Mouse (Mus musculus): ENCODE data around the gene Mvb12b. TPM values are rescaled to one million over a fixed set of nuclear protein-coding genes. Genes with fewer than 3 reads are reported as not detected.

Gene Mvb12b
- polyA plus RNA-seq, 1 experiment: 79.3 TPM

DNA sequence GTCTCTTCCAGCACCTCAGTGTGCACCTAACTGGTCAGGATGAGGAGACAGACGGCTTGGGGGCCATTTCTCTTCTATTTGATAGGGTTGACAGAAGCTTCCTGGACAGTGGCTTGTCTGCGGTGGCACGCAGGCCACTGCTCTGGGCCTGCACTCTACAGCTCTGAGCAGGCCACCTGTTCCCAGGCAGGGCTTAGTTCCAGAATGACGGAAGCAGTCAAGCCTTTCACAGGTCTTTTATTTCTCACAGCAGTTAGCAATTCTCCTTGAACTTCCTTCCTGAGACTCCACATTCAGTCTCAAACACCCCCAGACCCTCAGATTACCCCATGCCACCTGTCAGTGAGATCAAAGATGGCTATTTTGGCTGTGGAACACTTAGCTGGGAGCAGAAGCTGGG lies 109.3 kb downstream of the Mvb12b start:
- Histone ChIP-seq H3K4me3 (ENCODE audit: control insufficient read depth, insufficient read depth, low read length) (no peak overlapping the region), H3K27me3 (ENCODE audit: control insufficient read depth, insufficient read depth, low read length) (no peaks in the 10 kb centered on the region), H3K4me1 (replicated peaks; ENCODE audit: control insufficient read depth, insufficient read depth, low read length) (peaks cover 16% of the 10 kb centered on the region; the same call in 1 of the 2 replicates), H3K27ac (ENCODE audit: control insufficient read depth, insufficient read depth, low read length) (no peak overlapping the region), H3K36me3 (ENCODE audit: control insufficient read depth, insufficient read depth, low read length) (no peaks in the 10 kb centered on the region)
- TF ChIP-seq CTCF (IDR thresholded peaks at IDR 0.05; ENCODE audit: borderline replicate concordance, control insufficient read depth, extremely low read depth, insufficient read depth, low read length, poor library complexity) (no peak), POLR2A (IDR thresholded peaks at IDR 0.05; ENCODE audit: control insufficient read depth, extremely low read depth, insufficient read depth, low read length, poor library complexity) (no peak)
- WGBS: 94% methylated on average over 4 of the region's 4 CpGs
- DNase-seq: no peak

DNA sequence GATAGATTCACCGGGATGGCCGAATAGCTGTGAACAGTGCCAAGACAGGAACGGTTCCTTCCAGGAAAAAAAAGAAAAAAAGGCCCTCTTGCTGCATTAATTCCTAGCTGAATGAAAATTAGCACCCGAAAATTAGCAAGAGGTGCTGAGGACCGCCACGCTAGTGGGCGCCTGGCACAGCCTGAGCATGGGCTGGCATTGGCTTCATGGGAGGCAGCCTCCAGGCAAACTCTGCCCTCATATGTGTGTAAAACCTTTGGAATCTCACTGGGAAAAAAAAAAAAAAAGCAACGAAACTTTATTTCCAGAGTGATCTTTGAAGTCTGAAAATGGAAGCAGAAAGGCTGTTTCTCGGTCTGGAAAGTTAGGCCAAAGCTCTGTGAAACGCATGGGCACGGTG lies 110.7 kb downstream of the Mvb12b start:
- no peak for TF ChIP-seq CTCF (IDR thresholded peaks at IDR 0.05; ENCODE audit: borderline replicate concordance, control insufficient read depth, extremely low read depth, insufficient read depth, low read length, poor library complexity)
- no peak for TF ChIP-seq POLR2A (IDR thresholded peaks at IDR 0.05; ENCODE audit: control insufficient read depth, extremely low read depth, insufficient read depth, low read length, poor library complexity)
- H3K4me1 ChIP-seq (replicated peaks; ENCODE audit: control insufficient read depth, insufficient read depth, low read length): peaks cover 21% of the 10 kb centered on the region
- H3K27me3 ChIP-seq (ENCODE audit: control insufficient read depth, insufficient read depth, low read length): no peaks in the 10 kb centered on the region
- H3K36me3 ChIP-seq (ENCODE audit: control insufficient read depth, insufficient read depth, low read length): no peaks in the 10 kb centered on the region
- H3K27ac ChIP-seq (ENCODE audit: control insufficient read depth, insufficient read depth, low read length): no peak overlapping the region
- WGBS: 96% methylated on average over 11 of the region's 11 CpGs
- no peak overlapping the region for H3K4me3 ChIP-seq (ENCODE audit: control insufficient read depth, insufficient read depth, low read length)
- no peak for DNase-seq

DNA sequence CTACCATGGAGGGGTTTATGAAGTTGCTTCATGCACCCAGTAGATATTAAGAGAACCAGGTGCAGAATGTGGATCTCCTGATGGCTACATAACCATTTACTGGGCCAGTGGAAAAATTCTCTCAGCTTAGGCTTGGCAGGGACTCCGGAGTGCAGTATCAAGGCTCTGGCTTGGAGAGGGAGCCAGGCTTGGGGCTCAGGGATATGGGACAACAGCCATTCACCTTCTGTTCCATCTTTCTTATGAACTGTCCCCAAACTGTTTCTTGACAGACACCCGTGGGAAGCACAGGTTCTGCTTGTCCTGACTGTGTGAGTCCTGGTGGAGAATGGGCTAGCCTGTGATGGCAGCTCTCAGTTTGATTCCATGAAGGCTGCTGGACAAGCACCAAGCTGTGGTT lies 112.9 kb downstream of the Mvb12b start:
- WGBS: 95% methylated on average over 2 of the region's 2 CpGs
- Histone ChIP-seq H3K4me3 (ENCODE audit: control insufficient read depth, insufficient read depth, low read length) (no peak overlapping the region), H3K36me3 (ENCODE audit: control insufficient read depth, insufficient read depth, low read length) (no peaks in the 10 kb centered on the region), H3K27me3 (ENCODE audit: control insufficient read depth, insufficient read depth, low read length) (no peaks in the 10 kb centered on the region), H3K4me1 (replicated peaks; ENCODE audit: control insufficient read depth, insufficient read depth, low read length) (peaks cover 20% of the 10 kb centered on the region), H3K27ac (ENCODE audit: control insufficient read depth, insufficient read depth, low read length) (no peak overlapping the region)
- DNase-seq: no peak
- TF ChIP-seq POLR2A (IDR thresholded peaks at IDR 0.05; ENCODE audit: control insufficient read depth, extremely low read depth, insufficient read depth, low read length, poor library complexity): no peak
- no peak for TF ChIP-seq CTCF (IDR thresholded peaks at IDR 0.05; ENCODE audit: borderline replicate concordance, control insufficient read depth, extremely low read depth, insufficient read depth, low read length, poor library complexity)

DNA sequence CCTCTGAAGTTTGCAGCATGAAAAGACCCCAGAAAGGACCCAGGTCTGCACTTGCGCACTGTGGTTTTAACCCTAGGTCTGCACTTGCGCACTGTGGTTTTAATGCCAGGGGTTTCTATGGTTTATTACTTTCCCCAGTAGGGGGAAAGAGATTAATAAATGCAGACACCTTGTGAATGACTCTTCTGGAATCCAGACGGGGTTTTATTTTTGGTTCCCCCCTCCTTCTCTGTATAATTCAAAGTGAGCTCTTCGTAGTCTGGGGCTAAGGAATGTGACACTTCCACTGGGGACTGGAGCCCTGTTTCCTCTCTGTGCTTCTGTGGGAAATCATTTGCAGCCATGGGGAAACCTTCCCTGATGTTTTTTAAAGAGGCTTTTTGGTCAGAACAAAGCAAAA lies 113.6 kb downstream of the Mvb12b start:
- WGBS: 71% methylated on average over 4 of the region's 4 CpGs
- H3K4me3 ChIP-seq (ENCODE audit: control insufficient read depth, insufficient read depth, low read length): no peak overlapping the region
- no peak for TF ChIP-seq POLR2A (IDR thresholded peaks at IDR 0.05; ENCODE audit: control insufficient read depth, extremely low read depth, insufficient read depth, low read length, poor library complexity)
- TF ChIP-seq CTCF (IDR thresholded peaks at IDR 0.05; ENCODE audit: borderline replicate concordance, control insufficient read depth, extremely low read depth, insufficient read depth, low read length, poor library complexity): no peak
- H3K4me1 ChIP-seq (replicated peaks; ENCODE audit: control insufficient read depth, insufficient read depth, low read length): peaks cover 20% of the 10 kb centered on the region
- no peak overlapping the region for H3K27ac ChIP-seq (ENCODE audit: control insufficient read depth, insufficient read depth, low read length)
- no peak for DNase-seq
- H3K36me3 ChIP-seq (ENCODE audit: control insufficient read depth, insufficient read depth, low read length): no peaks in the 10 kb centered on the region
- H3K27me3 ChIP-seq (ENCODE audit: control insufficient read depth, insufficient read depth, low read length): no peaks in the 10 kb centered on the region

DNA sequence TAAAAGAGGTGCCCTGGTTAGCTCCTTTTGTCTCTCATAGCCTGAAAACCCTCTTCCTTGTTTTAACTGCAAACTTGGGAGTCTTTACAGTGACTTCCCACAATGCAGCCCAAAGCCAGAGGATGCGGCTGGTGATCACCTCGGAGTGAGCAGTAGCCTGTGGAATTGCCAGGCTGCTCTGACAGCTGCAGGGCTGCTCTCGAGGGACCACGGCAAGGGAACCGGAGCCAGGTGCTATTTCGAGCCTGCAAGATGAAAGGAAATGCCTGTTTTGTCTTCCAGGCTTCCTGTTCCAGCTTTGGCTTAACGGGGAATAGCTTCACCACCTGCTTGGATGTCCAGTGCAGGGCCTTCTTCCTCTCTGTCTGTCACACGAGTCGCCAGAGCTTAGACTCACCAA lies 115.3 kb downstream of the Mvb12b start:
- no peak for TF ChIP-seq POLR2A (IDR thresholded peaks at IDR 0.05; ENCODE audit: control insufficient read depth, extremely low read depth, insufficient read depth, low read length, poor library complexity)
- no peak for TF ChIP-seq CTCF (IDR thresholded peaks at IDR 0.05; ENCODE audit: borderline replicate concordance, control insufficient read depth, extremely low read depth, insufficient read depth, low read length, poor library complexity)
- H3K36me3 ChIP-seq (ENCODE audit: control insufficient read depth, insufficient read depth, low read length): no peaks in the 10 kb centered on the region
- no peak overlapping the region for H3K4me3 ChIP-seq (ENCODE audit: control insufficient read depth, insufficient read depth, low read length)
- 86% methylated on average over 9 of the region's 9 CpGs for WGBS
- no peak overlapping the region for H3K27ac ChIP-seq (ENCODE audit: control insufficient read depth, insufficient read depth, low read length)
- DNase-seq: no peak
- H3K4me1 ChIP-seq (replicated peaks; ENCODE audit: control insufficient read depth, insufficient read depth, low read length): peaks cover 20% of the 10 kb centered on the region
- H3K27me3 ChIP-seq (ENCODE audit: control insufficient read depth, insufficient read depth, low read length): no peaks in the 10 kb centered on the region

DNA sequence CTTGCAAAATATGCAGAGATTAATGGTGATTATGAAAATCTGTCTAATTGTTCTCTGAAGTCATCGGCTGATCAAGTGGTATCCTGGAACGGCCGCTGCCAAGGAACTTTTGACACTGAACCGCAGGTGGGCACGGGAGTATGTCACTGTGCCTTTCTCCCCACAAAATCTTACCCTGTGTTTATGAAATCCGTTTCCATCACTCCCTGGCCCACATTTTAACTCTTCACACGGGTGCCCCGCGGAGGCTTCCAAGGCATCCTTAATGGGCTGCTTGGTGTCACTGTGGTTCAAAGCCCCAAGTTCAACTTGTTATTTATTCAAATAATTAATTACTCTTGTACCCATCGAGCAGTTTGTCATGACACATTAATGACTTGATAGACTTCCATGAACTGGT lies 116.4 kb downstream of the Mvb12b start:
- Histone ChIP-seq H3K36me3 (ENCODE audit: control insufficient read depth, insufficient read depth, low read length) (no peaks in the 10 kb centered on the region), H3K4me1 (replicated peaks; ENCODE audit: control insufficient read depth, insufficient read depth, low read length) (peaks cover 20% of the 10 kb centered on the region), H3K27me3 (ENCODE audit: control insufficient read depth, insufficient read depth, low read length) (no peaks in the 10 kb centered on the region), H3K27ac (ENCODE audit: control insufficient read depth, insufficient read depth, low read length) (no peak overlapping the region), H3K4me3 (ENCODE audit: control insufficient read depth, insufficient read depth, low read length) (no peak overlapping the region)
- 98% methylated on average over 10 of the region's 10 CpGs for WGBS
- no peak for TF ChIP-seq CTCF (IDR thresholded peaks at IDR 0.05; ENCODE audit: borderline replicate concordance, control insufficient read depth, extremely low read depth, insufficient read depth, low read length, poor library complexity)
- TF ChIP-seq POLR2A (IDR thresholded peaks at IDR 0.05; ENCODE audit: control insufficient read depth, extremely low read depth, insufficient read depth, low read length, poor library complexity): no peak
- DNase-seq: no peak

DNA sequence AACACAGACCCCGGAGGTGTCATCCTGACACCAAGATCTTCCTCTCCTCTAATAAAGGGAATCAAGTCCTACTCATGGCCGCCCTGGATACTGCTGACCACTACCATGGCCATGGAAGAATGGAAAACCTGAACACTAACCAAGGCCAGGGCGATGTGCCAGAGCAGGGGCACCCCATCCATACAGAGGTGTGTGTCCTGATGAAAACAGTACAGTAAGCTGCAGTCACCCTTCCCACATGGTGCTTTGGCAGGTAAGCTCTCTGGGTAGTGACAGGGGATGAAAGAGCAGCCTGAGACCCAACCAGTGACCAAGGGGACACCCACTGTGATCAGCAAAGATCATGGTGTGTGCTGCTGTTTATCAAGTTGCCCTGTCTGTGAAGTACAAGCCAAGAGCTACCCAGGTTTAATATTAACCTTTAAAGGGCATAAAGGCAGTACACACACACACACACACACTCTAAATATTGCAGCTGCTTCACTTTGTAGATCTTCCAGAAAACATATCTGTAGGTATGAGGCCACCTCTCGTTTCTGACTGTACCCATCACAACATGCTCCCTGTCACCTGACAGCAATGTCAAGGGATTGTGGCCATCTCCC lies 117.1 kb downstream of the Mvb12b start:
- Histone ChIP-seq H3K27ac (ENCODE audit: control insufficient read depth, insufficient read depth, low read length) (no peak overlapping the region), H3K4me3 (ENCODE audit: control insufficient read depth, insufficient read depth, low read length) (no peak overlapping the region), H3K36me3 (ENCODE audit: control insufficient read depth, insufficient read depth, low read length) (no peaks in the 10 kb centered on the region), H3K27me3 (ENCODE audit: control insufficient read depth, insufficient read depth, low read length) (no peaks in the 10 kb centered on the region), H3K4me1 (replicated peaks; ENCODE audit: control insufficient read depth, insufficient read depth, low read length) (peaks cover 16% of the 10 kb centered on the region)
- DNase-seq: no peak
- TF ChIP-seq CTCF (IDR thresholded peaks at IDR 0.05; ENCODE audit: borderline replicate concordance, control insufficient read depth, extremely low read depth, insufficient read depth, low read length, poor library complexity) (no peak), POLR2A (IDR thresholded peaks at IDR 0.05; ENCODE audit: control insufficient read depth, extremely low read depth, insufficient read depth, low read length, poor library complexity) (no peak)
- 98% methylated on average over 4 of the region's 4 CpGs for WGBS
